In genomic region chr6:90758155-90758554, GRCm38 (mm10) we compare ENCODE assay signal across 15 mouse cellular contexts.
DNase-seq lines count a peak whose midpoint lies in the region; TF ChIP-seq lines count a peak whose summit lies in the region.
"Had no signal": no experiment of that assay in that cellular context is flagged by ENCODE, and none has a peak within 500 bp of the region (broad histone marks: within the 10 kb centered on the region; RNA-seq: fewer than 3 reads in every experiment).

No protein-coding gene starts in this region.

- no peak overlapping the region for H3K4me3 ChIP-seq in layer of hippocampus, adult 2 months
- H3K4me3 ChIP-seq in bone marrow, adult 2 months (replicated peaks; ENCODE audit: control insufficient read depth, low read depth, low read length), result no peak overlapping the region
- H3K4me3 ChIP-seq: embryonic facial prominence, embryonic 15.5 days; erythroblast, embryonic 14.5 days; heart, embryonic 13.5 days; hindbrain, embryonic 12.5 days had no signal

- TF ChIP-seq POLR2A in bone marrow, adult 2 months (IDR thresholded peaks at IDR 0.05; ENCODE audit: borderline replicate concordance, control insufficient read depth, low read depth, low read length), result no peak

- no peak for TF ChIP-seq CTCF in layer of hippocampus, adult 2 months (conservative IDR thresholded peaks at IDR 0.05)
- TF ChIP-seq CTCF in bone marrow, adult 2 months (IDR thresholded peaks at IDR 0.05; ENCODE audit: control insufficient read depth, insufficient read depth, low read length), result no peak

- H3K4me1 ChIP-seq in bone marrow, adult 2 months (ENCODE audit: control insufficient read depth, insufficient read depth, low read length), result peaks cover 17% of the 10 kb centered on the region

- 52% methylated on average over 2 of the region's 2 CpGs for WGBS in bone marrow, adult 2 months

- no peak for DNase-seq in layer of hippocampus, adult 2 months (ENCODE audit: low spot score in 2 of 2)
- no peak for DNase-seq in layer of hippocampus, adult 11-12 months (ENCODE audit: low spot score)
- peak; percentile 77 to 78 for DNase-seq in spleen, postnatal 36 days (ENCODE audit: low spot score in 2 of 2)
- DNase-seq in spleen, postnatal 10 days (ENCODE audit: low spot score in 2 of 2), result no peak
- no peak for DNase-seq in lung, postnatal 25 days (ENCODE audit: low spot score)
- DNase-seq: adrenal gland, postnatal 25 days; cerebellum, adult 11 months; cerebellum, adult 8-10 months; cerebellum, postnatal 14 days; embryo, embryonic 11 days had no signal

- H3K27ac ChIP-seq in layer of hippocampus, adult 2 months, result peak overlapping the region; percentile 28; the same call in 1 of the 2 replicates
- peak overlapping the region; percentile 91; the same call in 1 of the 2 replicates for H3K27ac ChIP-seq in bone marrow, adult 2 months (ENCODE audit: control insufficient read depth, insufficient read depth, low read depth, low read length, poor library complexity)
- H3K27ac ChIP-seq: embryonic facial prominence, embryonic 15.5 days; hindbrain, embryonic 12.5 days had no signal

Comparison
In these comparisons a context has a peak if more than half of its experiments do, and no peak if none do; other contexts are left out.
1. DNase-seq: peak in spleen, postnatal 36 days (2 of 2); none in layer of hippocampus, adult 2 months (0 of 2), layer of hippocampus, adult 11-12 months (single experiment), spleen, postnatal 10 days (0 of 2) and lung, postnatal 25 days (single experiment).